Mouse (Mus musculus) forelimb bud, embryonic 11.5 days (tissue): ENCODE results near the gene Apob.
"Not testable (repeated sequence)": the region's sequence is repeated elsewhere in the genome, so short reads cannot be mapped to it uniquely, and the experiment has no call there.

Source experiments
- DNase-seq: peaks from one replicate; pipeline ENCODE4 v3.0.0-alpha.2; 2012; ENCODE audit warnings: low read depth, low spot score

The Apob gene

GRCm38 (mm10) chr12:7977466-7978189, at the start of gene Apob:
Gene Apob, plus strand, starts transcription at chr12:7977648.
- DNase-seq: no peak

DNA sequence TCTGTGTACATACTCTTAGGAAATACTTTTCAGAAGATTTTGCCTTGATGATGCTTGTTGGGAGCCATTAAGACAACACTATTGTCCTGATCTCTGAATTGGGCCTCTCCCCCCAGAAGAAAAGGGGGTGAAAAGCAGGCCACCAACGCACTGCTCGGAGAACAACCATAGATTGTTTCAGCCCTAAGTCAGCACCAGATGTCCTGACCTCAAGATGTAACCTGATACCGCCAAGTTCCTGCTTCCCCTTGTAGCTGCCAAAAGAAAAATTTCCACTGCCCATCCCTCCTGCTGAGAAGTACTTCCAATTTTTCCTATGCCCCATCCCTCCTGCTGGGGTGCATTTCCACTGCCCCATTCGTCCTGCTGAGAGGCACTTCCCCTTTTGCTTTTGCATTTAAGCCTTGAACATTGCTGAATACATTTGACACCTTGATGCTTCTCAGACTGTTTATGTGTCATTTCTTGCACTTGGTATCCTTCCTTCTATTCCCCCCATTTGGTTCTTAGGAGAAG, 45.0 kb upstream of the Apob start:
- no peak for DNase-seq

- no peak for DNase-seq
These were observed 27.2 kb upstream of the Apob start for GRCm38 (mm10) chr12:7950098-7950745.

- no peak for DNase-seq
These were observed 18.6 kb upstream of the Apob start for GRCm38 (mm10) chr12:7958851-7959250.

DNA sequence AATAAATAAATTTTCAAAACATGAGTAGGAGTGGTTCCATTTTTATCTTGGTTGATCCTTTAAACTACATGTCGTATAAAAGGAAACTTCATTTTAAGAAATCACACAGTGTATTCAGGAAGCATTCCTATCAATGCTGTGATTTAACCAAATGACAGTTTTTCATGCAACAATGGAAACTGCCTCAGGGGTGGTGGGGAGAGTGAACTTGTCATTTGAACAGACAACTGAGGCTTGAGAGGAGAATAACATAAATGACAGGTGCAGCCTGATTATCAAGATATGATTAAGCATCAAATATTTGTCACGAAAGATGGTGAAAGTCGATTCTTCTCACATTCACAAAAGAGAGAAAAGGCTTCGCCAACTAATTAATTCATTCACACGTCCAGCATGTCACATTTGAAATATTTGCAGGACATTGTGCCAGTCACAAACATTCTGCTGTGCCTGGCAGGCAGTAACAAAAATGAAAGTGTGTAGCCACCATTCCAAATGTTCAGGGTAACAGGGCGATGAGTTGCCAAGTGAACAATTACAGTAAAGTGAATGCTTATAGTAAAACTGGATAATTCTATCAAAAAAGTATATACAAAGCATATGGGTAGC, 18.0 kb upstream of the Apob start:
- DNase-seq: no peak

- no peak for DNase-seq
These were observed 15.0 kb upstream of the Apob start for GRCm38 (mm10) chr12:7962314-7962927.

- no peak for DNase-seq
These were observed 10.2 kb upstream of the Apob start for GRCm38 (mm10) chr12:7967221-7967620.

DNA sequence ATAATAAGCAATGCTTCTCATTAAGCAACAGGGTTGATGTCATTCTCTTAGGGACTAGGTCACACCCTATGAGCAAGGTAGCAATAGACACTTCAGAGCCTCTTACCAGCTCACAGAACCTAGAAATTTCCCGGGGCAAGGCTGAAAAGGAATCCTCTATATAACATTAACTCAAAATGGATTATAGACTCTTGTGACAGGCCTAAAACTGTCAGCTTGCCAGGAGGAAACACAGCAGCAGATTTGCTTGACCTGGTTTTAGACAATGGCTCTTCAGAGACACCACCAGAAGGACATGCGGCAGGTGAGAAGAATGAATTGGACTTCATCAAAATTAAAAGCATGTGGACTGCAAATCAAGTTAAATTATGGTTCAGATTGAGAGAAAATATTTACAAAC, 7.1 kb upstream of the Apob start:
- DNase-seq: no peak

GRCm38 (mm10) chr12:7970817-7971216, 6.6 kb upstream of the Apob start:
- DNase-seq: no peak

GRCm38 (mm10) chr12:7971736-7972135, 5.7 kb upstream of the Apob start:
- DNase-seq: no peak

DNA sequence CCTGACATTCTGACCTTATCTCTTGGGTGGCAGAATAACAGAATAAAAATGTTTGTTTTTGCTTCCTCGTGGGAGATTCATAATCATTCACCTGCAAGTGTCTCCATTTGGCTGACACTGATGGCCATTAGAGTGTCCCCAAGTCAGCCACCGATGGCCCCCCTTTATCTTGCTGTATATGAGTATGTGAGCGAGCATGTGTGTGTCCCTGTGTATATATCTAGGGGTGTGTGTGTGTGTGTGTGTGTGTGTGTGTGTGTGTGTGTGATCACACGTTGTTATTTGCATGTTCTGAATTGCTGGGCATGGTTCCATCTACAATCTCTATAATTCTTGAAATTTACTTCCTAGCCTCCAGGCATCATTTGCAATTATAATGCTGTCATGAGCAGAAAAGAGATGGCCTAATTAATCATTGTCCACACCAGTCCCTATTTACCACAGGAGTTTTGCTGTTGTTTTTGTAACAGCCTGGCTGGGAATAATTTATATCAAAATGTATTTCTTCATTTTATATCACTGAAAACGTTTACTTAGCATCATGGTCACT, 3.6 kb upstream of the Apob start:
- DNase-seq: no peak

DNA sequence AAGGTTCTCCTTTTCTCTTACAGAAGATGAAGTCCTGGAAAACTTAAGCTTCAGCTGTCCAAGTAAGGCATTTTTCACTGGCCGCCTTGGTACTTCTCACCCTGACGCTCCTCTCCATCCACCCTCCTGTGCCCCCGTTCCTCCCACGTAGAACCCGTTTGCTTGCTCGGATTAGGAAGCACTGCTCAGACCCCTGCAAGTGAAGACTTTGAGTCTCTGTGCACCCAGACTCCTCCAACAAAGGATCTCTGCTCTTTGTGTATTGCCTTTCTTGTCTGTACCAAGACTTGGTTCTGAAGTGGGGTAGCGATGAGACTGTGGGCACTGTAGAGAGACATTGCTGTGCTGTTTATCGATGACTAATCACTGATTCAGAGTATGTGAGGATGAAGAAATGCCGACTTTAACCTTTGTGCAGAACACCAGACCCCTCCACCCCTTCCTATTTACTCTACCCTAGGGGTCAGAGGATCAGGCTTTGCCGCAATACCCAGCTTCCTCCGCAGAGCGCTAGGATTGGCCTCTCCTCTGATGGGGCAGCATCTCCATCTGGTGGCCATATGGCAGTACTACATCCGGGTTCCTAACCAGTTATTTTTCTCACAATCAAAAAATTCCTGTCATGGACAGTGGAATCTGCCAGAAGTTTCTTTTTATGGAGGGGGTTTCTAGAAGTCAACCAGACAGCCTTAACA, 889 bp downstream of the Apob start:
- DNase-seq: peak; percentile 73

DNA sequence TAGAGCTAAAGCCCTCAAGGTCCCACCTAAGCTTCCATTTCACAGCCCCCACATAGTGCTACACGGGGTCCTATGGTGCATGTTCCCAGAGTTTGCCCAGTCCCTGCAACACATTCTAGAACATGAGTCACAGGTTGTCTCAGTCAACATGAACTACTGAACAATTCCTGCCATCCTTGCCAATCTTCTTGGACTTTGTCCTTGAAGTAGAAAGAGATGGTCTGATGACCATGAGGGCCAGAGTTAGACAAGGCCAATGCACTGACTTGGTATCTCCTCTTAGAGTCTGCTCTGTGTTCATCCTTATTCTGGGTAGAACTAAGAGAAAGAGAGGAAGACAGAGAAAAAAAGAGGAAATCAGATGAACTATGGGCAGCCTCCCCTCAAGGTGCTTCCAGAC, 7.0 kb downstream of the Apob start:
- no peak for DNase-seq

- peak; percentile 83 for DNase-seq
These were observed 13.4 kb downstream of the Apob start for GRCm38 (mm10) chr12:7990804-7991203.

GRCm38 (mm10) chr12:7991570-7991969, 14.1 kb downstream of the Apob start:
- DNase-seq: no peak

DNA sequence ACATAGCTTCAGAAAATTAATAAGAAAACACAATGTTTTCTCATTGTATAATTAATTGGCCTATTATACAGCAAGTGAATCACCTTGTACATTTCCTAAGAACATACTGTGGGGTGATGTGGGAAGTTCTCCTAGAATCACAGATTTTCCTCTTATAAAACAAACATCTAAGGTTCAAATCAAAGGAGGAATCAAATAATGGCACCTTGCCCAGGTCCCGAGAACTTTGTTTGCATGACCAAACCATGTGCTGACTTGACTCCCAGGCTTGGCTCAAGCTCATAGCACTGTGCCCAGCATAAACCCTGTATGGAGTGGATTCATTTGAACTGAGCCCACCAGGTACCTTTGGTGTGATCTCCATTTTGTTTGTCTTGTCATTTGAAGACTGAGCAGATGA, 43.5 kb downstream of the Apob start:
- no peak for DNase-seq

GRCm38 (mm10) chr12:8029520-8029919, 52.1 kb downstream of the Apob start:
- no peak for DNase-seq

GRCm38 (mm10) chr12:8030057-8030456, 52.6 kb downstream of the Apob start:
- DNase-seq: peak; percentile 41

- not testable (repeated sequence) for DNase-seq
These were observed 53.7 kb downstream of the Apob start for GRCm38 (mm10) chr12:8031169-8031568.

GRCm38 (mm10) chr12:8031595-8032358, 54.3 kb downstream of the Apob start:
- DNase-seq: peak; percentile 64

GRCm38 (mm10) chr12:8032359-8032755, 54.9 kb downstream of the Apob start:
- DNase-seq: no peak
